Mouse (Mus musculus) right cerebral cortex, postnatal 4 days (tissue): ENCODE measurements around the gene Lrch4.

Experiments used
- DNase-seq: peaks from one replicate; pipeline ENCODE4 v3.0.0-alpha.2; 2022

Lrch4 gene

GRCm38 (mm10) chr5:137628498-137629305 is at the start of gene Lrch4, which contains the start of the genes Fbxo24 and Gm20605:
Gene Lrch4 (plus strand): TSS chr5:137629121.
Gene Fbxo24 (minus strand): TSS chr5:137629002.
Gene Gm20605 (plus strand): TSS chr5:137629175.
- peak; percentile 95 for DNase-seq

GRCm38 (mm10) chr5:137580246-137580645 is 48.7 kb upstream of the Lrch4 start:
- DNase-seq = no peak

GRCm38 (mm10) chr5:137582702-137583101 is 46.2 kb upstream of the Lrch4 start:
- DNase-seq = no peak

GRCm38 (mm10) chr5:137583670-137584169 is 45.2 kb upstream of the Lrch4 start:
- DNase-seq = peak; percentile 76

- peak; percentile 70 for DNase-seq
Measured at GRCm38 (mm10) chr5:137584976-137585375, 43.9 kb upstream of the Lrch4 start.

GRCm38 (mm10) chr5:137590507-137590906 is 38.4 kb upstream of the Lrch4 start:
- no peak for DNase-seq

- DNase-seq = no peak
Measured at GRCm38 (mm10) chr5:137595921-137596320, 33.0 kb upstream of the Lrch4 start.

GRCm38 (mm10) chr5:137596601-137597261 is 32.2 kb upstream of the Lrch4 start:
- DNase-seq = no peak

- DNase-seq = no peak
Measured at GRCm38 (mm10) chr5:137597625-137598024, 31.3 kb upstream of the Lrch4 start.

GRCm38 (mm10) chr5:137598100-137598826 is 30.7 kb upstream of the Lrch4 start:
- no peak for DNase-seq

GRCm38 (mm10) chr5:137599600-137599999 is 29.3 kb upstream of the Lrch4 start:
- no peak for DNase-seq

GRCm38 (mm10) chr5:137600281-137600618 is 28.7 kb upstream of the Lrch4 start:
- no peak for DNase-seq

GRCm38 (mm10) chr5:137600619-137601364 is 28.1 kb upstream of the Lrch4 start, which contains the start of gene Mospd3:
Gene Mospd3 (minus strand): TSS chr5:137601058.
- peak; percentile 92 for DNase-seq

GRCm38 (mm10) chr5:137601365-137601729 is 27.6 kb upstream of the Lrch4 start:
- no peak for DNase-seq

- DNase-seq = no peak
Measured at GRCm38 (mm10) chr5:137607860-137608653, 20.9 kb upstream of the Lrch4 start.

- DNase-seq = no peak
Measured at GRCm38 (mm10) chr5:137608654-137609190, 20.2 kb upstream of the Lrch4 start.

GRCm38 (mm10) chr5:137609292-137609691 is 19.6 kb upstream of the Lrch4 start:
- DNase-seq = no peak

- DNase-seq = no peak
Measured at GRCm38 (mm10) chr5:137610056-137610455, 18.9 kb upstream of the Lrch4 start.

GRCm38 (mm10) chr5:137610548-137611244 is 18.2 kb upstream of the Lrch4 start:
- DNase-seq = no peak

- no peak for DNase-seq
Measured at GRCm38 (mm10) chr5:137611245-137611602, 17.7 kb upstream of the Lrch4 start.

GRCm38 (mm10) chr5:137613076-137613475 is 15.8 kb upstream of the Lrch4 start:
- no peak for DNase-seq
